Mouse (Mus musculus): ENCODE results near the gene H2afy. TPM values are rescaled to one million over a fixed set of nuclear protein-coding genes. Genes with fewer than 3 reads are reported as not detected.

Gene H2afy
- 24.5 TPM for polyA plus RNA-seq (2015; fragmentation: Illumina TruSeq; extraction: RNeasy Lipid Tissue Mini Kit (QIAGEN cat#74804); ENCODE audit: insufficient read depth, low read depth, low replicate concordance)

GRCm38 (mm10) chr13:56136200-56136599 lies at the start of gene H2afy:
H2afy (minus strand) TSS chr13:56136361.

GRCm38 (mm10) chr13:56178416-56179035 lies 42.4 kb upstream of the H2afy start, which contains the start of gene Tifab:
Tifab (minus strand) TSS chr13:56178885.

Other genes starting within 250 kb of the H2afy start
- 0.68 TPM for gene Tifab, start 42.5 kb upstream of the H2afy start, polyA plus RNA-seq (2015; fragmentation: Illumina TruSeq; extraction: RNeasy Lipid Tissue Mini Kit (QIAGEN cat#74804); ENCODE audit: insufficient read depth, low read depth, low replicate concordance)
- not detected for gene Neurog1, start 115.8 kb upstream of the H2afy start, polyA plus RNA-seq (2015; fragmentation: Illumina TruSeq; extraction: RNeasy Lipid Tissue Mini Kit (QIAGEN cat#74804); ENCODE audit: insufficient read depth, low read depth, low replicate concordance)
- gene Cxcl14, start 160.2 kb upstream of the H2afy start, polyA plus RNA-seq (2015; fragmentation: Illumina TruSeq; extraction: RNeasy Lipid Tissue Mini Kit (QIAGEN cat#74804); ENCODE audit: insufficient read depth, low read depth, low replicate concordance): 5.6 TPM